Mouse (Mus musculus) left cerebral cortex, postnatal 36 days (tissue): Measurements from ENCODE around the gene Rps10. TPM values are rescaled to one million over a fixed set of nuclear protein-coding genes. Genes with fewer than 3 reads are reported as not detected.

Experiments used
- DNase-seq, 2 experiments: peaks; one replicate each; pipeline ENCODE4 v3.0.0; 2021 to 2022; ENCODE audit warnings: low spot score in 2 of 2, mixed read lengths in 1 of 2
- intact Hi-C: fragments of 180-260 bp; cut with DNase I; formaldehyde crosslinking; loops from one replicate; pipeline ENCODE4 v1.15.1; 2025
- total RNA-seq, 2 experiments: library from RNA; stranded (reverse); gene quantifications; 2 replicates each; pipeline ENCODE4 v1.2.3; 2021

Gene Rps10
- total RNA-seq, 2 experiments from 2014 or later, result 430 to 478 TPM

- intact Hi-C loops, result loop anchor here (2.0 kb wide), 1 partner anchor 58 kb away; the partner anchor contains the start of gene AI413582
- DNase-seq, result no peak
Observed at GRCm38 (mm10) chr17:27622611-27623359, 13.7 kb downstream of the Rps10 start.

- intact Hi-C loops, result loop anchor here (2.0 kb wide), 1 partner anchor 57 kb away; the partner anchor contains the start of gene AI413582
- DNase-seq, result no peak
Observed at GRCm38 (mm10) chr17:27621705-27622531, 14.6 kb downstream of the Rps10 start.

GRCm38 (mm10) chr17:27621161-27621560, 15.3 kb downstream of the Rps10 start:
- intact Hi-C loops, result no loop called here
- DNase-seq, result no peak

DNA sequence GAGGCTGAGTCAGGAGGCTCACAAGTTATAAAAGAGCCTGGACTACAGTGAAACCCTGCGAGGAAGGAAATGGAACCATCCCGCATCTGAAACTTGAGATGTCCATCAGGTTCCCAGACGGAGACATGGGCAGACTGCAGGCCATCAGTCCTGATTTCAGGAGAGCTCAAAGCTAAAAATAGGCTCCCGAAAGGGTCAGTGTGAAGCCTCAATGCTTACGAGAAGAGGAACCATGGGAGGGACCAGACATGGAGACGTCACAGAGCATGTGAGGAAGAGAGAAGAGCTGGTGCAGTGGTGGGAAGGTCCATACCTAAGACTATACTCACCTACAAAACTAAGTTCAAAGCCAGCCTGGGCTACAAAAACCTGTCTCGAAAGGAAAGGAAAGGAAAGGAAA, 21.1 kb downstream of the Rps10 start:
- DNase-seq, result no peak
- intact Hi-C loops, result no loop called here

GRCm38 (mm10) chr17:27613016-27613415, 23.5 kb downstream of the Rps10 start:
- intact Hi-C loops, result no loop called here
- no peak for DNase-seq

DNA sequence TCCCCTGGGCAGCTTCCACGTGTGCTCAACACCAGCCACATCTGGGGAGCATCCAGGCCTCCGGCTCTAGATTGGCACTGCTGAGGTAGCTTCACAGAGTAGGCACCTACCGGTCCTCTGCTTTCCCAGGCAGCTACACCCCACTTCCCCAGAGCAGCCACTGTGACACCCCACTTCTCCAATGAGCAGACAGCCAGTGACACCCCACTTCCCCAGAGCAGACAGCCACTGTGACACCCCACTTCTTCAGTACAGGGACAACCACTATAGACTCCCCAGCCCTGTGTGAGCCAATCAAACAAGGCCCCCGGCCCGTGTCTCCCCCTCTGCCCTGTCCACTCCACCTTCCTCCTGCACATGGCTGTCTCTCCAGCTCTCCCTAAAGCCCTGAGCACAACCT, 24.5 kb downstream of the Rps10 start:
- intact Hi-C loops, result no loop called here

DNA sequence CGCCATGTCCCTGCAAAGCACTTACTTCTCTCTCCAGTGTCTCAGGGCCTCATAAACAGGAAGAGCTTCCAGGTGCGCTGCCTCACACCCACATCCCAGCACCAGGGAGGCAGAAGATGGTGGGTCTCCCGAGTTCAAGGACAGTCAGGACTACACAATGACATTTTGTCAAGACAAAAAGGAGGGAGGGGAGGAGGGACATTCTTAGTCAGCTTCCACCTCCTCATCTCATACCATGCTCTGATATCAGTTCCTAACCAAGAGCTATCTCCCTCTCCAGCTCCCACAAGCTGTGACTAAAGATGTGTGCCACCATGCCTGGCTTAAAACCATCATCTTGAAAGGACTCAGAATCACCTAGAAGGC, 25.0 kb downstream of the Rps10 start:
- no peak for DNase-seq
- intact Hi-C loops, result no loop called here

More for the DNA sequence above, 24.5 kb downstream of the Rps10 start:
- DNase-seq, result no peak

DNA sequence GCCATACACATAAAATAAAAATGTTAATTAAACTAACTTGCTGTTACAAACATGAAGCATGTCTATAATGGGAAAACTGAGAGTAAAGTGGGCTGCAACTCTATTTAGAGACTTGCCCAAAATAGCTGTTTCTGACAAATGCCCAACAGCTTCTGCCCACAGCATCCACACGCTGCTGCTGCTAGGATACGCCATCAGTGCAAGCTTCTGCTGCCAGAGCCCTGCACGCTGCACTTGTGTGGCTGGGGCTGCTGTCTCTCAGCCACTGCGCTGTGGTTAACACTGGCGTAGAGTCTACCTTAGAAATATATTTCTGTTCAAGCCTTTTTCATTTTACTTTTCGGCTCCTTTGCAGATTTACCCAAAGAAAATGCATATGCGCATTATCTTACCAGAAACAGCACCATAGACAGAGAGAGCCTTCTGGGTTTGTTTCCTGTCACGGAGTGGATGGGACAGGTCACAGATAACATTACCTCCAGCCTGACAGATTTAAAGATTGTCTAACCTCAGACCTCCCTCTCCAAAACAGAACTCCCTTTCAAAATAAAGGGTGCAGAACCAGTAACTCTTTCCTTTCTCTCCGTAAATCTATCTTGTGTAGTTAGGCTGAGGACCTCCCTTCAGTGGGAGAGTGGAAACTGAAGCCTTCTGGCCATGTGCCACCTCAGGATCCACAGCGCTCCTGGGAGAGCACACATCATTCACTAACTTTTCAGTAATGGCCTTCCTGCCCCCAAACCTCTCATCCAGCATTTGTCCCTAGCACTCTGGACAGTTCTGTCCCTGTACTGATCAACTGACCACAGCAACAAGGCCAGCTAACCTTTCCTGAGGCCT, 25.6 kb downstream of the Rps10 start:
- intact Hi-C loops, result no loop called here
- peak; percentile 74 to 79 for DNase-seq

GRCm38 (mm10) chr17:27609576-27609975, 26.9 kb downstream of the Rps10 start:
- intact Hi-C loops, result no loop called here
- DNase-seq, result no peak

DNA sequence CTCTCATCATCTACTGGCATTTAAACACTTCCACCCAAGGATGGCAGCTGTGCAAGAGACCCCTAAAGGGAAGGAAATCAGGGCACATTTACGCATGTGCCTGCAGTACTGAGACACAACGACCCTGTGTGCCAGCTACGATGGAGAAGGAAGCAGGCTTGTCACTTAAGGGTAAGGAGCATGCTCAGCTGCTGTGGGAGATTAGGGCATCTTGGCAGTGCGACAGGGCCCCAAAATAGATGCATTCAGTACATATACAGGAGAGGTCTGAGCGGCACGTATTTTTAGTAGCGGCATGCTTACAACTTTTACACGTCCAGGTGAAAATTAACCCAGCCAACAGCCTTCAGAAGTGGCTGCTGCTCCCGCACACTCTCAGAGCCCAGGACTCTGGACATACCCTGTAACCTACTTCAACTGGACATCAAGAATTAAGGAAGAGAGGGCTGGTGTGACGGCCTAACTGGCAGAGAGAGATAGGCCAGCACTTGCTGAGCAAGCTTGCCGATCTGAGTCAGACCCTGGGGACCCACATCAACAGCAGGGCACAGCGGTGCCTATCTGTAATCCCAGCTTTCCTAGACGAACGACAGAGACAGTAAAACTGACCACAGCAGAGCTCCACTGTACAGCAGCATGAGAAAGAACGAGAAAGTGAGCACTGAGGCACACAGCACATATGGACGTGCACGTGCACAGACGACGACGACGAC, 32.8 kb downstream of the Rps10 start:
- peak in 1 of 2 experiments; percentile 32 for DNase-seq
- intact Hi-C loops, result no loop called here

DNA sequence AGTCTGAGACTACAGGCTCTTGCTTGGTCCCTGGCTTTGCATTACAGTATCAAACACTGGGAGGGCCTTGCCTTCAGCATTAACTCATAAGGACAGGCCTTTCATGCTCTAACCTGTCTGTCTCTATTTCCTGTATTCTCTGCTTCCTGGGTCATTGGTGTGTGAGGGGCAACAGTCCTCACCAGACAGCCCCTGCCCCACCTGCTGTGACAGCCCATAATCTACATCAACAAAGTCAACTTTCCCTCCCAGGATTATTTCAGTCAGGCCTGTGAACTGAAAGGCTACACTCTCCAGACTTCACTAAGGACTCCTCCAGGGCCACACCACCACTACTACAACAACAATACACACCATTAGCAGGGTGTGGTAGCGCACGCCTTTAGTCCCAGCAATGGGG, 33.4 kb downstream of the Rps10 start:
- intact Hi-C loops, result no loop called here
- DNase-seq, result no peak

DNA sequence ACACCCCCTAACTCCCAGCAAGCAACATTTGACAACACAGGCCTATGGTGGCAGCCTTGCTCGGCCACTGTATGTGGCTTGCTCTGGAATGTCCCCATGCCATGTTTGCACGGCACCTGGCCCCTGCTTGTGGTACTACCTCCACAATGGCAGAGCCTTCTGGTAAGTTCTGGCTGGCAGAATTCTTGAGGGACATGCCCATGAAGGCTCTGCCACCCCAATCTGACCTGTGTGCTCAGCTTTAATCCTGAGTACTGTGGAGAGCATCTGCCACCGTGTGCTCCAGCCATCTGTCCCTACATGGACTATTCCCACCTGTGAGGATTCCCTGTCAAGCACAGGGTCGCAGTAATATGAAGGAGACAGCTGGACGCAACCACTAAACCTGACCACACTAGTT, 35.6 kb downstream of the Rps10 start:
- no peak for DNase-seq
- intact Hi-C loops, result no loop called here

DNA sequence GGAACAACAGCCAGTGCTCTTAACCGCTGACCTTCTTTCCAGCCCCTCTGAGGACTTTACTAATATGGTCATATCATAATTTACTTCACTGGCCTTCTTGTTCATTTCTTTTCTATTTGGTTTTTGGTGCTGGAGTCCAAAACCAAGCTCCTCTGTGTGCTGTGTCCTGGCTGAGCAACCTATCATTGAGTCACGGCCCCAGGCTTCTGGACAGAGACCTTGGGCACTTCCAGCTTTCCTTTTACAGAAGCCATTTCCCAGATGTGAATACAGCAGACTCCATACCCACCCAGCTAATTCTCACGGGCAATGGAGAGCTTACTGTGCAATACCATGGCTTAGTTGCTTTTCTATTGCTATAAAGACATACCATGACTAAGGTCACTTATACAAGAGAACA, 36.2 kb downstream of the Rps10 start:
- no peak for DNase-seq
- intact Hi-C loops, result no loop called here

- intact Hi-C loops, result no loop called here
- no peak for DNase-seq
Observed at GRCm38 (mm10) chr17:27596376-27597190, 39.9 kb downstream of the Rps10 start.

DNA sequence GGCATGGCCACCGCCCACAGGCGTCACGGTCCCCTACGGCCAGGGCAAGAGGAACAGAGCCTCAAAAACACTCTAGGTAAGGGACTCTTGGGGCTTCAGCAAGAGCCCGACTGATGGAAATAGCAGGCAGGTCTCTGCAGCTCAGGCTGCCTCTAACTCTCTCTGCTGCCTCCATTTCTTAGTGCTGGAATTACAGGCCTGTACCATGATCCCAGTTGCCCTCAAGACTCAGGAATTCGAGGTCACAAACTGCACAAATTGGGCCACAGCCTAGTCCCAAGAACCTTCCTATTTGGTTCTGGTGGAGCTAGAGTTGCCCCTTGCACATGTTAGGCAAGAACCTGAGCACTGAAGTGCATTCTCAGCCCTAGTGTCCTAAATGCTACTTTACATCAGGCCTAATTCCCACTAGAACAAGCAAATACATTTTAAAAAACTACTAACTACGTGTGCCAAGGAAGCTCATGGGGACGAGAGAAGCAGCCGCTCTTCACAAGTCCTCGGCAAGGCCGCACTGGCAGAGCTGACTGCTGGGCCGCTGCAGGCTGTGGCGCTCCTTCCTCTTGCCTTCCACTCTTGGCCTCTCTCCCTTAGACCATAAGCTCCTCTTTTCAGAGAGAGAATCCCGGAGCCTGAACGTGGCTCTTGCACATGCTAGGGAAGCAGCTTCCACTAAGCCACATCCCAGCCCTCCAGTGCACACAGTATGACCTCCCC, 40.7 kb downstream of the Rps10 start:
- intact Hi-C loops, result no loop called here
- DNase-seq, result no peak

DNA sequence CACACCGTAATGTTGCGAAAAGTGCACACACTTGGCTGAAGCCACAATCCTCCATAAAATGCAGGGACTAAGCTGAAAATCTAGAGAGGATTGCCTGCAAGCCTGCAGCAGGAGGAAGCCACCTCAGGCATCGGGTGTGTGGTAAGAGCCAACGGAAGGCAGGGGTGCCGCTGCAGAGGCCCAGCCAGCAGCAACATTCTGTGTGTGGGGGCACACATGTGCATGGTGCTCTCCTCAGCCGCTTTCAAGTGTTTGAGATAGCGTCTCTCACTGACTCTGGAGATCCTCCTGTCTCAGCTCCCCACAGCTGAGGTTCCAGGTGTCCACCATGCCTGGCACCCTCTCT, 43.9 kb downstream of the Rps10 start:
- no peak for DNase-seq
- intact Hi-C loops, result no loop called here

- DNase-seq, result no peak
- intact Hi-C loops, result no loop called here
Observed at GRCm38 (mm10) chr17:27591826-27592564, 44.5 kb downstream of the Rps10 start.
